Mouse (Mus musculus): ENCODE results near the gene Des.
A peak's percentile ranks its signal among the peaks of the same experiment; 100 is the strongest.

Gene Des

DNA sequence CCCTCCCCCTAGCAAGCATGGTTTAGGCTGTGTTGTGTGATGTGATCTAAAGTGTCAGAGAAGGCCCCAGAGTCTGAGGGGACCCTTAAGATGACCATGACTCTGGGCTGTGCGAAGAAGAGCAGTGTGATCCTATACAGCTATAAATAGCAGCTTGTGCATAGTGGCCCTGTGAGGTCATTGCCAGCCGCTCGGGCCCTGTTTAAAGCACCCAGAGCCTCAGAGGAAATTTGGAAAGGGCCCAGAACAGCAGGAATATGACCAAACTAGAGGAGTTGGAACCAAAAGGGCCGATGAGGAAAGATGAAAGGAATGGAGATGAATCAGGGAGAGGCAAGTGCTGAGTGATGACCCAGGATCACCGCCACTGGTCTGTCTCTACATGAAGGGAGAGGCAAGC, 12.8 kb upstream of the Des start:
- no peak for DNase-seq (ENCODE audit: low spot score in 2 of 2)

DNA sequence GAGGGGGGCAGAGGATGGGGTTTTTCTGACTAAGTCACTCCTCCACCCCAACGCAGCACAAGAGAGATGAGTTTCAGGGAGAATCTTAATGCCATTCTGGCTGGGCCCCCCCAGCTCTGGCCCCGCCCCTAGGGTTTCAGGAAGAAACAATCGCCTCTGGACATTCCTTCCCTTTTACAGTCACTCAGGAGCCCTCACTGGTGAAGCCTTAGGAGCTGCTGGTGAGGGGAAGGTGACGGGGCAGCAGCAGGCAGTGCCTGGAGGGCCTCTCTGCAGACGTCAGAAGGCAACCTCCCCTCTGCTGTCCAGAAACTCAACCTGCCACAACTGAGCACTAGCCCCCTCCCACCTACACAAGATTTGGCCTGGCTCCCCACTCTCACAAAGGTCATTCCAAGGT, 10.9 kb upstream of the Des start:
- no peak for DNase-seq (ENCODE audit: low spot score in 2 of 2)

DNA sequence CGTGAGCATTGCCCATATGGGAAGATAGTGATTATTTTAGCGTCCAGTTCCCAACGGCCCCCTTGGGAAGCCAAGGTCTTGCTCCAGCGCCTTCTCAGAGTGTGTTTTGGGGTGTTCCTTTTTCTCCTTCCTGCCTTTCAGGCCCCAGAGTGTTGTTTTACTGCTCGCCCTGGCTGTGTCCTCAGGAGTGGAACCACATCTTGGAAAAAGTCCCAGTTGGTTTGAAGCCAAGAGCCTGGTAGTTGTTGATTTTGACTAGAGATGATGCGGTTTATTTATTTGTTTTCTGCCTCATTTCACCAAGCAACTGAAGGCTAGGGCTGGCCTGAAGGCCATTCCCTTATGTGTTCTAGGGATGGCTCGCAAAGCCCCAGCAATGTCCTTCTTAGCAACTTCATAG, 2.9 kb upstream of the Des start:
- no peak for DNase-seq (ENCODE audit: low spot score in 2 of 2)

DNA sequence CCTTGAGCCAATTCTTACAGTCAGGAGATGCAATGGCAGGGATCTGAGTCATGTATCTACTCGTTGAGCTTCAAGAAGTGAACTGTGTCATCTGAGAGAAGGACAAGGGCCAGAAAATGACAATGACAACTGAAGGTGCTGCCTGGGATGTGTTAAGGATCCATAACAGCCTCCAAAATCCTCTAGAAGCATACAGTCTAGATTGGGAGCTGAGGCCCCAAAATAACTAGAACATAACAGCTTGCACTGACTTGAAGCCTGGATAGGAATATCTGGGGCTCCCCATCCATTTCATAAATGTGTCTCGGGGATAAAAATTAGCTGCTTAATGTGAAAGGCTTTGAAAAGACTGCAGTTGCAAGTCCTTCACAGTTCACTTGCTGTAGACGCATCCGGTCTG, 2.1 kb upstream of the Des start:
- DNase-seq (ENCODE audit: low spot score in 2 of 2) = no peak

DNA sequence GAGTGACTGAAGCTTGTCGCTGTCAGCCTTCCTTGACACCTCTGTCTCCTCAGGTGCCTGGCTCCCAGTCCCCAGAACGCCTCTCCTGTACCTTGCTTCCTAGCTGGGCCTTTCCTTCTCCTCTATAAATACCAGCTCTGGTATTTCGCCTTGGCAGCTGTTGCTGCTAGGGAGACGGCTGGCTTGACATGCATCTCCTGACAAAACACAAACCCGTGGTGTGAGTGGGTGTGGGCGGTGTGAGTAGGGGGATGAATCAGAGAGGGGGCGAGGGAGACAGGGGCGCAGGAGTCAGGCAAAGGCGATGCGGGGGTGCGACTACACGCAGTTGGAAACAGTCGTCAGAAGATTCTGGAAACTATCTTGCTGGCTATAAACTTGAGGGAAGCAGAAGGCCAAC, 783 bp upstream of the Des start:
- peak in 1 of 2 experiments; percentile 57 for DNase-seq (ENCODE audit: low spot score in 2 of 2)

DNA sequence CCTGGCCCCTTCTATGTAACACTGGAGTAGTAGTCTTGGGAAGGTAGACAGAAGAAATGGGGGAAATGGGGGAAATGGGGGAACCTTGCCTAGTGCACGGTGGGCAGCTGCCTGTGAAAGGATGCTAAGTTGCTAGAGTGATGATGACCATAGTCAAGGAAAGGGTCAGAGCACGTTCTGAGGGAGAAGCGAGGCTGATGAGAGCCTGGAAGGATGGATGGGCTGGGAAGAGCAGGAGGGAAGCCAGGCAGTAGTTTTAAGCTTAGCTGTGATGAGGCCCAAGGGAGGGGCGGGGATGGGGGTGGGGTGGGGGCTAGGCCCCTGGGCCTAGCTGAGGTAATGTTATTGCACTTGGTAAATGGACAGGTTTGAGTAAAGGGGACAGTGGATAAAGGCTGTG, 994 bp downstream of the Des start:
- no peak for DNase-seq (ENCODE audit: low spot score in 2 of 2)

DNA sequence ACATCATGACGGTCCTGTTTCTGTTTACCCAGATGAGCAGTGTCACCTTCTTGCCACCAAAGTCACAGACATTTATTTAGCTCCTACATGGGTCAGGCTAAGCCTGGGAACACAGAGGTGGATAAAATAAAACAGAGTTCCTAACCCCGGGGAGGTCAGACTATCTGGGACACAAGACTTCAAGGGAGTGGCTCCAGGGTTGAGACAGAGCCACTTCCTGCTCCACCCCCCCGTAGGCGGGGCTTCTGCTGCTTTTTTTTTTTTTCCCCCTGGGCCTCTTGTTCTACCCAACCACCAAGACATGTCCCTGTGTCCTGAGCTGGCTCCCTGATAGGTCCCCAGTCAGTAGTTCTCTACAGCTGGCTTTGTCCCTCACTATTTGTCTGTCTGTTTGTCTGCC, 1.6 kb downstream of the Des start:
- DNase-seq (ENCODE audit: low spot score in 2 of 2) = no peak

DNA sequence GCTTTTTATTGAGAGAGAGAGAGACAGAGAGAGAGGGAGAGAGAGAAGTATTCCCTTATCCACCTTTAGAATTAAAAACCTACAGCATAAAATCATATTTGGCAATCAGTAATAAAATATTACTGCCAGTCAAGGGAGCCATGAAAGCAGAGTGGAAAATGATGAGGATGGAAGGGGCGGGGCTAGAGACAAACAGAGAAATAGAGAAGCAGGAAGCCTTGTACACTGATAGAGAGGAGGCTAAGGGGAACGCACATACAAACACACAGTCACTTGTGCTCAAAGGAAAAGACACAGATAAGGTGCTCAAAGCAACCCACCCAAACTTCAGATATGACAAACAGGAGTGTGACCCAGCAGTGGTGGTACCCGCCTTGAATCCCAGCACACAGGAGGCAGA, 3.7 kb downstream of the Des start:
- DNase-seq (ENCODE audit: low spot score in 2 of 2) = no peak

DNA sequence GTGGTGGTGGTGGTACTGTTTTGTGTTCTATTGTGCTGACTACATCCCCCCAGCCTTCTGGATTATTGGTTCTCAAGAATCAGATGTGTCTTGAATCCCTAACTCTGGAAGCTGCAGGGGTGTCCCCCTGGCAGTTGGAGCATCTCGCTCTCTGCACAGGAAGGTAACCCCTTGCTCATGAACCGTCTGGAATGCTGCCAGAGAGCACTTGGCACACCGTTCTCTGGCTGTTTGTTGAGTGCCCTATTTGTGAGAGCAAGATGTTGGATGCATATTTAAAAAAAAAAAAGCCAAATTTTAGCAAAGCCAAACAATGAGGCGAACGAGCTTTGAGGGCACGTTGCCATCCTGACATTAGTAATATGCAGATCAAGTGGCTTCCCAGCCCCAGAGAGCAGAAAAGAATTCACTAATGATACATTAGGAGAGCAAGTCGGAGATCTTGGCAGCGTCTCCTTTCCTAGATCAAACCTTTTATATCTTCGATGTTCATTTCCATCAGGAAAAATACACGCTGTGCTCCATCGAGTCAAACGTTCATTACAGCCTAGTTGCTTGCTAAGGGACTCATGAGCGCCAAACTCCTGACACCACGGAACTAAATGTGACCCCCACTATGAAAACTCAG, 5.5 kb downstream of the Des start:
- no peak for DNase-seq (ENCODE audit: low spot score in 2 of 2)

DNA sequence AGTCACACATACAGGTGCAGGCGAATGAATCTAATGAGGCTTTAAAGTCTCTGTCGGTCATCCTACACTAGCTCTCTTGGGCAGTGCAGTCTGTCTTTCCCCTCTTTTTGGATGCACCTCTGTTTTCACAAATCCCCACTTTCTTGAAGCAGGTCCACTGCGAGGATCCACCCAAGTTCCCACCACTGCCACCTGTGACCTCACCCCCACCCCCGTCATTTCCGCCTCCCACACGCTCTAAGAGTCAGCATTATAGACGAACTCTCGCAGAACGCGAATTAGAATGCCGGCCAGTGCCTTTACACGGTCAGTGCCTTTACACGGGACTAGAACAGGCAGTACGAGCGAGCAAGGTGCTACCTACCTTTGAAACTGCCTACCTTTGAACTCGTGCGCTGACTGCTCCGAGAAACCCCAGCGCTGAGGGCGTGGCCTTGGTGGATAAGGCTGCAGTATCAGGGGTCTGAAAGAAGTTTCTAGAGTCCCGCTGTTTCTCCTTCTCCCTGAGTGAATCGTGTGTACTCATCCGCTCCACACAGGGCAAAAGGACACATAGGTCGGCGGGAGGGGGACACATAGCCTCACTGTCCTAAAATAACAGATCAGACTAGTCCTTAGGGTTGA, 9.3 kb downstream of the Des start:
- no peak for DNase-seq (ENCODE audit: low spot score in 2 of 2)

DNA sequence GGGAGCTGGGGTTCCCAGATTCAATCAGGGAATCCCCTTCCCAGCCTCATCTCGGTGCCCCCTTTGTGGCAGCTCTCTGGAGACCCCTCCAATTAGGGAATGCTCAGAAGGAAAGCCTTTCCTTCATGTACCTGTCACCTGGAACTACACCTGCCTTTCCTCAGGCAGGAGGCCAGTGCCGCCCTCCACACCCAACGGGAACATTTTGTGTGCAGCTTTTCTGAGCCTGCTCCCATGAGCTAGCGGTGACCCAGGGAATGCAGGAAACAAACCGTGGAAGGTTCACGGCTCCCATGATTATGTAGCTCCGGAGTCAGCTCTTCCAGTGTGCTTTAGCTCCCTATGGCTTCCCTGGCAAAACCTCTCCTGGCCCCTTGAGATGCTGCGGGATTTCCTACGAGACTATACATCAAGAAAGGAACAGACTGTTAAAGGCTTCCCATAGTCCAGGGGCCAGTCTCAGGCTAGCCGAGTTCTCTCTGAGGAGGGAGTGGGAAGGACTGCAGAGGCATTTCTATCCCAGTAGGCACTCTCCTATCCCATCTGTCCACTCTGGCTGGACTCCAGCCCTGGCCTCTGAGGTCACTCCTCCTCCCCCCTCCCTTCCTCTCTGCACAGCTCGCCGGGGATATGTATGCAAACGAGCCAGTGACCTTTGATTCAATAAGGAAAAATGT, 10.0 kb downstream of the Des start:
- DNase-seq (ENCODE audit: low spot score in 2 of 2) = no peak

DNA sequence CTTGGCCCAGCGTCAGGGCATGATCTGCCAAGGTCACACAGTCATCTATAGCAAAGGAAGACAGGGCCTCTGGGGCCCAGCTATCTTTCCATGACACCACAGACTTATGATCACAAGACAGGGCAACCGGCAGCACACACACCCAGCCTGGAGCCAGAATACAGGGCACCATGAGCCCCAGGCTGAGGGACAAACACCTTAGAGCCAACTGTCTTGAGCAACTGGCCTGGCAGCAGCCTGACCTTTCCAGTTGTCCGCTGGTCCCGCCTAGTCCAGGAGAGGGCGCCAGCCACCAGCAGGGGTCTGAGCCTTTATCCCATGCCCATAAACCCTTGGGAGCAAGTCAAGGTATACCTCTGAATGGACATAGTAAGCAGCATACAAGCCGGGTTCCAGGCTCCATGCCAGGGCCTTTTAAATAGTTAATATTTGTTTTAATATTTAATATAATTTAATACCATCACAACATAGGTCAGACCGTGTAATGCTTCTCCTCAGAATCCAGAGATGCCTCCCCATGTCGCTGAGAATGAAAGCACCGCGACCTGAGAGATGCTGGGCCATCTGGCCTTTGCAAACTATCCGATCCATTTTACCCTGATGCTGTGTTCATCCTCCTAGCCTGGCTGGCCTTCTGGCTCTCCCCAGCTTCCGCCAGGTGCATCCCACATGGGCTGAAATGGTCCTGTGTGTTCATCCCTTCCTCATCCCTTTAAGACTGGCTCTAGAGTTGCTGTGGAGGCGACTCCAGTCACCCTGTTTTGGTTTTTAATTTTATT, 11.4 kb downstream of the Des start:
- DNase-seq (ENCODE audit: low spot score in 2 of 2) = no peak

DNA sequence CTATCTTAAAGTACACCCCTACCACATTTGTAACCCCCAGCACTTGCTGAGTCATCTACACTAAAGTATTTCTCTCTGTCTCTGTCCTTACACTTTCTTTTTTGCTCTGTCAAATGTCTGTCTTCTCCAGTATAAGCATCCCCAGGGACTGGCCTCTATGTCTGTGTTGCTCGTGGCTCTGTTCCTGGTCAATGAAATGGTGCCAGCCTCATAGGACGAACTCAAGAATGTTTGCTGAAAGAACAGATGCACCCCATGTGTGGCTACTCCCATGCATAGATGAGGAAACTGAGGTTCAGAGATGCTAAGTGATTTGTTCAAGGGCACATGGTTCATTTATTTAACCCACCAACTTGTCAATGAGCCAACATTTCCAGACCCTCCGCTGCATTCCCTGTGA, 12.3 kb downstream of the Des start:
- no peak for DNase-seq (ENCODE audit: low spot score in 2 of 2)

DNA sequence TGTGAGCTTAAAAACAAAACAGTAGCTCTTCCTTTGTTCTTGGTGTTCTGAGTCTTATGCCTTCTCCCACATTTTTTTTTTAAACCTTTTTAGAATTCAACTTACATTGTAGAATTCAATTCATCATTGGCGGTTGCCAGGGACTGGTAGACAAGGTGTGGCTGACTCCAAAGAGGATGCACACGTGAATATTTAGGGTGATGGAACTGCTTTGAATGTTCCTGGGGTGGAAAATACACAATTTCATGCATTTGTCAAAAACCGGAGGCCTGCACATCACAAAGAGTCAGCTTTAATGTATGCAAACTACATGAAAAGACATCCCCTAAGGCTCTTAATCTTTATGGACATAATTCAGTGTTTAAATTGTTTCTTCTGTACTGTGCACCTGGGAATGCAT, 13.1 kb downstream of the Des start:
- no peak for DNase-seq (ENCODE audit: low spot score in 2 of 2)

DNA sequence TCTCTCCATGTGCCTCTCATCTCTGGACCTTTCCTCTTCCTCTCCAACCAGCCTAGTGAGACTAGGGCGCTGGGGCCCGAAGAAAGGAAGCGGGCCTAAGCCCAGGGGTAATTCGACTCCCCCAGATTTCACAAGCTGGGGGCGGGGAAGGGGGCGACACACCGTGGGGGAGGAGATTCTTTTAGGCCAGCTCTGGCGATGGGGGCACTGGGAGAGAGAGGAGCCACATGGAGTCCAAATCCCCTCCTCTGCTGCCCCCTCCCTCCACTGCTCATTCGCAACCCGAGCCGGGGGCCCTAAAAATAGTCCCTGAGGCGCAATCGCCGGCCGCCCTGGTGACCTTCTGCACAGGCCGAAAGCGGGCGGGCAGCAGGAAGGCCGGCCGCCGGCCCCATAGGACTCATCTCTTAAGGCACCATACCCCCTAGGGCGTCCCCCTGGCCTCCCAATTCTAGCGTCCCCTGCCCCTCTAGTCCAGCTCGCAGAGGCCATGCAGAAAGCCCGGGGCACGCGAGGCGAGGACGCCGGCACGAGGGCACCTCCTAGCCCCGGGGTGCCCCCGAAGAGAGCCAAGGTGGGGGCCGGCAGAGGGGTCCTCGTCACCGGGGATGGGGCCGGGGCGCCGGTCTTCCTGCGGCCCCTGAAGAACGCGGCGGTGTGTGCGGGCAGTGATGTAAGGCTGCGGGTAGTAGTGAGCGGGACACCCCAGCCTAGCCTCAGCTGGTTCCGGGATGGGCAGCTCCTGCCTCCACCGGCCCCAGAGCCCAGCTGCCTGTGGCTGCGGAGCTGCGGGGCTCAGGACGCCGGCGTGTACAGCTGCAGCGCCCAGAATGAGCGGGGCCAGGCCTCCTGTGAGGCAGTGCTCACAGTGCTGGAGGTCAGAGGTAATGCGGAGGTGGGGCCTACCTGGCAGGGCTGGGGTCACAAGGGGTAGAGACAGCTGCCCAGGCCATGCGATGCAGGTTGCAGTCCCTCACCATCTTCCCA, 15.1 kb downstream of the Des start, which contains the start of gene Speg:
Speg (plus strand) TSS at position 348 of the 987 bp plus-strand sequence.
- DNase-seq (ENCODE audit: low spot score in 2 of 2) = no peak

DNA sequence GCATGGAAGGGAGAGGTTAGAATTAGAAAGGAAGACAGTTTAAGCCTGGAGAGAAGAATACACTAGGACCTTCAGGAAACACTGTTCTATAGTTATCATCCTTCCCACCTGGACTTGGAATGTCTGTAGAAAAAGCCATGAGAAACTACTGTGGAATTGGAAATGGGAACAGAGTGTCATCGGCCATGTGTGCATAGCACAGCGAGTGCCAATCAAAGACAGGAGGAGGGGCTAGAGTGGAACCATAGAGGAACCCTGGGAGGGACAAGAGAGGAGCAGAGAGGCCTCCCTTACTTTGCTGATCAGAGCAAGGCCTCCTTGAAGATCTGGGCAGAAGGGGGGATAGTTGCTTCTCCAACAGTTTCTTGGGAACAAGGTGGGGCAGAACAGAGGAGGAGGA, 19.1 kb downstream of the Des start:
- no peak for DNase-seq (ENCODE audit: low spot score in 2 of 2)

DNA sequence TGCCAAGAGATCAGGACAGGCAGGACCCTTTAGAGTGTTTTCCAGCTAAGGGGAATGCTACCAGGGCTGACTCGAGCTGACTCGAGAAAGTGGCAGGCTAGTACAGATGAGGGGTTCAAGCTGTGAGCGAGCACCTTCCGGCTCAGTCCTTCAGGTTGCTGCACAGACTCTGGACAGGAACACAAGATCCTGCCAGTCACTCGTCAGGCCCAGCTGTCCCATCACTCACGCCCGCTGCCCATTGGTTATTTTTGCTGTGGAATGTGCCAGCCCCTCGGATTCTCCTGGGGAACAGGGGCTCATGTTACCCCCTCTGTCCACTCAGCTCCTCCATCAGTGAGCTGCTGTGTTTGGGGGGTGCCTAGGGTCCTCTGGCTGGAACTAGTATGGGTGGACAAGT, 19.8 kb downstream of the Des start:
- DNase-seq (ENCODE audit: low spot score in 2 of 2) = no peak

DNA sequence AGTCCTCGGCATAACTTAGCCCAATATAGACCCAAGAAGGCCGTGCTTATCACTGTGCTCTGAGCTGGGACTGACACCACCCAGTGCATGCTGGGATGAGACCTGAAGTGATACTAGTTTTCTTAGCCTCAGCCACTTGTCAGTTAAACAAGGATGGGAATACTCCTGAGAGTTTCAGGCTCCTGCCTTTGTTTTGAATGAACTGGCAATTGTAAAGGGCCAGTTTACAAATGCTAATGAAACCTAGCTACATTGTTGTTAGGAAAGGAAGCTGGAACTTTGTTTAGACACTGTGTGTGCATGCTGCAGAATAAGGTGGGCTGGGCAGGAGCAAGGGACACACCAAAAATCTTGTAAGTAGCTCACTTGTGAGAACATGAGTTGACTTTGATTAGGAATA, 20.8 kb downstream of the Des start:
- no peak for DNase-seq (ENCODE audit: low spot score in 2 of 2)

DNA sequence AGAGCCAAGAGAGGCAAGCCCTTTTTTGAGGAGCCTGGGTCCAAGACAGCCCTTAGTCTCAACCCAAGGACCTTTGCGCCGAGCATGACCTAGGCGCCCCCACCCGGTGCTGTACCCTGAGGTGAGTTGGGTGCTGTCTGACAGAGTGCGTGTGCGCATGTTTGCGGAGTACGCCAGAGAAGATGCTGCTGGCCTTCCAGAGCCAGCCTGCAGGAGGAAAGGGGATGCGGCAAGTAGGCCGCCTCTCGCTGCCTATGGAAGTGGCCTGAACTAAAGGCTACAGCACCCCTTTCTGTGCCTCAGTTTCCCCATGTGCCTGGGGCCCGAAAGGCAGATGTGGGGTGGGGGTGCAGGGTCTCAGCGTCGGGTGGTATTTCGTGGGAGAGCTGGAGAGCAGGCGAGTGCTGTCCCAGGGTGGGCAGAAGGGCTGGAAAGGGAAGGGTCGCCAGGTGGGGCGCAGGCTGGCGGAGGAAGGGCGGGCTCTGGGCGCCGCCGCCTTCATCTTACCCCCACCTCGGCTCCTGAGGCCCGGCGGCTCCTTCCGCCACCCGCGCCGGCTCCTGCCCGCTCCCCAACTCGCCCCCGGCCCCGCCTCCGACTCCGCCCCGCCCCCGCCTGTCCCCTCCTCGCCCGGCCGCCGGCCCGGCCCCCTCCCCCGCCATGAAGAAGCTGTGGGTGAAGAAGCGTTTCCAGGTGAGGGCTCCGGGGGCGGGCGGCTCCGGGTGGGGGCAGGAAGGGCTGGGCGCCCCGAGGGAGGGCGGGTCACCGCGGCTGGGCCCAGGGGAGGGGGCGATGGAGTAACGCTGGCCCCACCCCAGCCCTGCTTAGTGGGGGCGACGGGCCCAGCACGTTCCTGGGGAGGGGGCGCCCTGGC, 21.6 kb downstream of the Des start:
- no peak for DNase-seq (ENCODE audit: low spot score in 2 of 2)

DNA sequence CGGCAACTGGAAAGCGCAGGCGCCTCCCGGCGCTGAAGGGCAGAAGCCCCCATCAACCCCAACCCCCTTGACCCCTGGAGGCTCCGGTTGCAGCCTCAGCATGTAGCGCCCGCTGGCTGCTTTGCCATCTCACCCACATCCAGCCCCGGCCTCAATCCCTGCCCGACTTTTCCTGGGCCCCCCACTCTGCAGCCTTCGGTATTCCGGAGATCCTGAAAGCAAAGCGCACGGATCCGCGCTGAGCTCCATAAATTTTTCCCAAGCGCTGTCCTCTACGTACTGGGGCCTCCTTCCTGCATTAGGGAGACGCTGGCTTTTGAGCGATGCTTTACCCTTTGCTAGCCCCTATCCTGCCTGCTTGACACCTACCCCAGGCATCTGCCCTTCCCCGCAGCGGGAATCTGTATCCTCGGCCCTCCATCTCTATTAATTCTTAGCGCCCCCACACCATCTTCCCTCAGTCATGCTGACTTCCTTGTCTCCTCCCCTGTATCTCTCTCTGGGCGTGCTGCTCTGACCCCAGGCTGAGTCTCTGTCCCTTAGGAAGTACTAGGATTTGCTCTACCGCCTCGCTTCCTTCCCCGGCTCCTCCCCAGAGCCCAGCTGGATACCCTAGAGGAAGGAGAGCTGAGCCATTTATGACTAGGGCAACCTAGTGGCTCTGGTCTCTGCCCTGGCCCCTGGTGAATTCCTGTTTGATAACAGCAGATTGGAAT, 22.4 kb downstream of the Des start:
- DNase-seq (ENCODE audit: low spot score in 2 of 2) = no peak
